Mouse (Mus musculus): ENCODE measurements at regions not wholly inside any gene's neighbourhood (a gene's known extent, or its start where the extent isn't known, plus 50 kb on each side); places are given as distances from the start of the nearest gene placed in this dataset.

- TF ChIP-seq CTCF (IDR thresholded peaks at IDR 0.05; ENCODE audit: extremely low read depth, insufficient read length, insufficient replicate concordance, low read depth, low read length) (no peak), POLR2A (IDR thresholded peaks at IDR 0.05; ENCODE audit: low read depth, low read length) (no peak)
Observed at GRCm38 (mm10) chr9:118253829-118254228, 103.9 kb upstream of the Cmc1 start.

Measured in small intestine, adult 2 months (tissue).